Mouse (Mus musculus) splenic B cell, adult 2 months (primary cell): ENCODE measurements around the gene Zc3h18.

Source experiments
- DNase-seq: peaks from one replicate; pipeline ENCODE4 v3.0.0-alpha.2; 2011; ENCODE audit warnings: low read depth, low spot score
- H3K27me3 ChIP-seq: 2 replicates; pipeline ENCODE4 v1.6.1; 2012; ENCODE audit warnings: mild to moderate bottlenecking, low read length, moderate library complexity, mixed read lengths; ENCODE audit not compliant: control insufficient read depth, poor library complexity, insufficient read depth, severe bottlenecking
- H3K36me3 ChIP-seq: 2 replicates; pipeline ENCODE4 v1.6.1; 2012; ENCODE audit warnings: mild to moderate bottlenecking, low read length, moderate library complexity, mixed read lengths; ENCODE audit not compliant: control insufficient read depth, poor library complexity, insufficient read depth, severe bottlenecking

Gene Zc3h18

GRCm38 (mm10) chr8:122376365-122377231 is at the start of gene Zc3h18:
TSS of gene Zc3h18 (plus strand) at chr8:122376609.
- H3K27me3 ChIP-seq, result no peaks in the 10 kb centered on the region
- DNase-seq, result peak; percentile 99
- peaks cover 3% of the 10 kb centered on the region for H3K36me3 ChIP-seq

DNA sequence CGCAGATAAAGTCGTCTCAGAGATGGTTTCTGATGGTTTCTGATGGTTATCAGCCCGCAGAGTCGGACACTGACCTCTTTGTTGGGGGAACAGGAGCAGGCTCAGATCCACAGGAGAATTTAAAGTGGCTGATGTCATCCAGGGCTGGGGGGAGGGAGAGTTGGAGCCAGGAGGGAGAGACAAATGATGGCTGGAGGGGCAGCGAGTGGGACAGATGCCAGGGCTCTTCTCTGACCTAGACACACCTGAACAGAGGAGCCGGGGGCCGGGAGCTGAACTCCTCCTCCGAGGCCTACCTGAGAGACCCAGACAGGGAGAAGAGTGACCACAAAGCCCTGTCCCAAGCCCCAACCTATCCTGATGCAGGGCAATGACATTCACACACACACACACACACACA is 47.3 kb upstream of the Zc3h18 start:
- no peak for DNase-seq
- Histone ChIP-seq H3K36me3 (no peaks in the 10 kb centered on the region), H3K27me3 (no peaks in the 10 kb centered on the region)

DNA sequence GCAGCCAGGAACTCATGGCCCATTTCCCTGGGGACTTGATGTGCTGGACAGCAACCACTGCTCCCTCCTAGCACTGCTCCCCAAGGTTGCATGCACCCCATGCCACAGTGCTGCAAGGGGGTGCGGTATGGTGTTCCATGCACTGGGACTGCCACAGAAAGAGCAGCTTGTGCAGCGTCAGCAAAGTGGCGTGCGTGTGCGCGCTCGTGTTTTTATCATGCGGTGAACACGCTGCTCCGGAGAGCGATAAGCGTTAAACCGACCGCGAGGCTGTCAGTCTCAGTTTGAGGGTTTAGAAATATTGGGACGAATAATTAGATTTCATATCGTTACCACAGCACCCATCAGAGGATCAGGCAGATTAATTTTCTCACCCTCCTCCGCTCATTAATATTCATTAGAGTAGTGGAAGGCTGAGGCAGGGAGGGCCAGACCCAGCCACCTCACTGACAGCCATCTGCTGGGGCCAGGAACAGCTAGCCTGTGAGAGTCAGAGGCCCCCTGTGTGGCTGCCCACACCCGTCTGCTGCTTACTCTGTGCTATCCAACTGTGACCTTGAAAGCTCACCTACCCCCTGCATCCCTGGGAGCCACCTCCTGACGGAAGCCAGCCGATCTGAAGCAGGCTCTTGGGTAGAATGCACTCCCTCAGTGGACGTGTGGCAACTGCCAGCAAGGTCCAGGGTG is 46.7 kb upstream of the Zc3h18 start:
- H3K27me3 ChIP-seq, result no peaks in the 10 kb centered on the region
- DNase-seq, result no peak
- no peaks in the 10 kb centered on the region for H3K36me3 ChIP-seq

- H3K27me3 ChIP-seq, result no peaks in the 10 kb centered on the region
- H3K36me3 ChIP-seq, result 0 out of 2 replicates have a peak, but pooled peaks cover 1% of the 10 kb centered on the region
- DNase-seq, result no peak
Measured at GRCm38 (mm10) chr8:122330446-122331133, 45.8 kb upstream of the Zc3h18 start.

DNA sequence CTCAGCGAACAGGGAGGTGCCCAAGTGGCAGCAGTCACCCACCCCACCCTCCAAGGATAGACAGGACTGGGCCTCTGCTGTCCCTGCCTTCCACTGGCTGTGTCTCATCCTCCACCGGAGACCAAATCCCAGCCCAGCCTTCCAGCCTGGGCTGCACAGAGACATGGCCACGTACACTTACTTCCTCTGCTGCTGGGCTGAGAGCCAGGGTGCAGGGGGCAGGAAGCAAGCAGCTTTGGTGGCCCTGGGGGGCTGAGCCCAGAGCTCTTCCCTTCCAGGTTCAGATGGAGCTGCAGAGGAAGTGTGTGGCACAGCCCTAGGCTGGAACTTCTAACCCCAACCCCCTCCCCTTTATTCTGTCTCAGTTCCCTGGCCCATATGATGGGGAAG is 45.3 kb upstream of the Zc3h18 start:
- Histone ChIP-seq H3K27me3 (no peaks in the 10 kb centered on the region), H3K36me3 (0 out of 2 replicates have a peak, but pooled peaks cover 2% of the 10 kb centered on the region)
- no peak for DNase-seq

DNA sequence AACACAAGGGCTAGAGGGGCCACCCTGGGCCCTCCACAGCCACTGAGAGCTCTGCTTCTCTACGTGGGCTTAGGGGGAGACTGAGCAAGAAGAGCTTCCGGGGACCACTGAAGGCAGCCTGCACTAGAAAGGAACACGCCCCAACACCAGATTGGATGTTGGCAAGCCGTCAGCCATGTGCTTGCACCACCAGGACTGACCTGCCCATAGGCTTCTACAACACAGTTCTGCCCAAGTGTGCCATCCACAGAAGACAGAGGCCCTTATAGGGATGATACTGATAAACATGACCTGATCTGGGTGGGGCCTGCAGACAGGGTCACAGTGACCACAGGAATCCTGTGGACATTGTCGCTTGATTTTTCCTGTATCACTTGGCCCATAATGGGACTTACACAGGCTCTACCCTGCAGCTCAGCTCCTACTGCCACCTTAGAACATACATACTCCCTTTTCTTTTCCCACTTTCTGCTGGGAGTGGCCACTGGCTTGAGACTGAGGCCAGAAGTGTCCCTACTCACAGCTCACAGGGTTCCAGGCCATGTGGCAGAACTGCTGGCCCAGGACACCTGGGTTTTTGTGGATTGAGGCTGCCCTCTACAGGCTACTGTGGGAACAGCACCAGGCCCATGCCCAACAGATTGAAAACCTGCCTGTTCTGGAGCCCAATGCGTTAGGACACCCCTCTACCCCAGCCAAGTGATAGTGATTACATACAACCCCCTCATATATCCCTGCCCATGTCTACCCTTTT is 43.5 kb upstream of the Zc3h18 start:
- peak; percentile 87 for DNase-seq
- H3K27me3 ChIP-seq, result no peaks in the 10 kb centered on the region

GRCm38 (mm10) chr8:122333531-122333930 is 42.9 kb upstream of the Zc3h18 start:
- Histone ChIP-seq H3K27me3 (no peaks in the 10 kb centered on the region), H3K36me3 (peaks cover 8% of the 10 kb centered on the region)
- DNase-seq, result no peak

More for the DNA sequence above, 43.5 kb upstream of the Zc3h18 start:
- H3K36me3 ChIP-seq, result peaks cover 8% of the 10 kb centered on the region

DNA sequence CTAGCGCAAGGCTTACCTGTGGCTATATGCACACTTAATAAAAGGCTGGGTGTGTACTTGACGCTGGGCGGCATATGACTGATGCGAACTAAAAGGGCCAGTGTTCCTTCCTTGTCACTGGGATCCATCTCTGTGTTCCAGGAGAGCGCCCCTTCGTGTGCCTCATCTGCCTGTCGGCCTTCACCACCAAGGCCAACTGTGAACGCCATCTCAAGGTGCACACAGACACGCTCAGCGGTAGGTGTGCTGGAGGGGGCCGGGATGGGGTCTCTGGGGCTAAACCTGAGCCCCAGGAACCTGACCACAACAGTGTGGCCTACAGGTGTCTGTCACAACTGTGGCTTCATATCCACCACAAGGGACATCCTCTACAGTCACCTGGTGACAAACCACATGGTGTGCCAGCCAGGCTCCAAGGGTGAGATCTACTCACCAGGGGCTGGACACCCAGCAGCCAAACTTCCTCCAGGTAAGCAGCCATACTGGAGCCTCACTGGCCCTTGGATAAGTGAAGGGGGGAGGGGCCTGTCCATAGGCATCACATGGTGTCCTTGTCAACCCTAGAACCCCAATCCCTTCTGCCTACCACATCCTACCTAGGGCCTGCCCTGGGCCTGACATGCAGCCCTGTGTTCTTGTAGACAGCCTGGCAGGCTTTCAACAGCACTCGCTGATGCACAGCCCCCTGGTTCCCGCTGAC is 41.5 kb upstream of the Zc3h18 start:
- no peaks in the 10 kb centered on the region for H3K27me3 ChIP-seq
- no peak for DNase-seq
- peaks cover 8% of the 10 kb centered on the region for H3K36me3 ChIP-seq

- DNase-seq, result no peak
- Histone ChIP-seq H3K36me3 (peaks cover 8% of the 10 kb centered on the region), H3K27me3 (no peaks in the 10 kb centered on the region)
Measured at GRCm38 (mm10) chr8:122335638-122336250, 40.7 kb upstream of the Zc3h18 start.

DNA sequence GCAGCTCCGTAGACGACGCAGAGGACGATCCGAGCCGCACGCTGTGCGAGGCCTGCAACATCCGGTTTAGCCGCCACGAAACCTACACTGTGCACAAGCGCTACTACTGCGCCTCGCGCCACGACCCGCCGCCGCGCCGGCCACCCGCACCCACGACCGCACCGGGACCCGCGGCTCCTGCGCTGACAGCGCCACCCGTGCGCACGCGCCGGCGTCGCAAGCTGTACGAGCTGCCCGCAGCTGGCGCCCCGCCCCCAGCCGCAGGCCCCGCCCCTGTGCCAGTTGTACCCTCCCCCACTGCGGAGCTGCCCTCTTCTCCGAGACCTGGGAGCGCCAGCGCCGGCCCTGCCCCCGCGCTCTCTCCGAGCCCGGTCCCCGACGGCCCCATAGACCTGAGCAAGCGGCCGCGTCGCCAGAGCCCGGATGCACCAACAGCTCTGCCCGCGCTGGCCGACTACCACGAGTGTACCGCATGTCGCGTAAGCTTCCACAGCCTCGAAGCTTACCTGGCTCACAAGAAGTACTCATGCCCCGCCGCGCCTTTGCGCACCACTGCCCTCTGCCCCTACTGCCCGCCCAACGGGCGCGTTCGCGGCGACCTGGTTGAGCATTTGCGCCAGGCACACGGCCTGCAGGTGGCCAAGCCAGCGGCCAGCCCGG is 40.0 kb upstream of the Zc3h18 start:
- H3K36me3 ChIP-seq, result peaks cover 8% of the 10 kb centered on the region
- DNase-seq, result no peak
- H3K27me3 ChIP-seq, result no peaks in the 10 kb centered on the region

DNA sequence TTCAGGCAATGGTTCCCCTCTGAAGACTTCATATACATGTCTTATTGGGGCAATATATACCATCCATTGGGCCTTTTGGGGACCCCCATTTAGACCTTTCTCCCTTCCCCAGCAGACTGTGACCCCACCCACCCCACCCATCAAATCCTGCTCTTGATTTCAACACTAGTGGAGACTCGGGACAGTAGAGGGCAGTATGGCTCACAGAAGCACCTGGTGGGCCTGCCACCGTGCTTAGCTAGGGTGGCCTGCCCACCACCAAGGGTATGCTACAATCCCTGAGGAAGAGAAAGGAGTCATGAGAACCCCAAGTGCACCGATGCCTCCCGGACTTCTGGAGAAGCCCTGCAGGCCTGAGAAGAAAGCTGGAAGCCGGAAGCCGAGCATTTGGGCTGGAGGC is 37.6 kb upstream of the Zc3h18 start:
- no peak for DNase-seq
- no peaks in the 10 kb centered on the region for H3K27me3 ChIP-seq
- H3K36me3 ChIP-seq, result peaks cover 8% of the 10 kb centered on the region

GRCm38 (mm10) chr8:122340761-122341160 is 35.6 kb upstream of the Zc3h18 start:
- H3K36me3 ChIP-seq, result peaks cover 5% of the 10 kb centered on the region
- no peaks in the 10 kb centered on the region for H3K27me3 ChIP-seq
- peak; percentile 45 for DNase-seq

DNA sequence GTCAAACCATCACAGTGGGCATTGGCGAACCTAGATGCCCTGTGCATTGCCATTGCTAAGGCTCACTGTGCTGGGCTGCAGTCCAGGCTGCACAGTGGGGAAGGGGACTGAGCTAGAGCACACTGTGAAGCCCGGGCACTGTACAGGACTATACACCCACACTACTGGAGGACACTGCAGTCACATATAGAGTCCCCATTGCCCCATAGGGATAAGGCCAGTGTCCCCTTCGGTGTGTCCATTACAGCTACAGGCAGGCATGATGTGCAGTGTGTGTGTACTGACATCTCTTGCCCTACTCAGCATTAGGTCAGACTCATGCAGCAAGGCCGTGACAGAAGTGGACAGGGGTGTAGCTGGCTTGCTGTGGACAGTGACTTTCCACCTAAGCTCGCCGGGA is 34.6 kb upstream of the Zc3h18 start:
- Histone ChIP-seq H3K27me3 (no peaks in the 10 kb centered on the region), H3K36me3 (no peaks in the 10 kb centered on the region; the same call in 1 of the 2 replicates)
- DNase-seq, result no peak
